Mouse (Mus musculus) hindbrain, postnatal 0 days (tissue): ENCODE data around the gene Dnaja1. TPM values are rescaled to one million over a fixed set of nuclear protein-coding genes. Genes with fewer than 3 reads are reported as not detected.

ENCODE experiments used
- ATAC-seq: fragments of 200-750 bp; cut with Nextera tagmentation; 2 replicates; pipeline ENCODE4 v1.8.0; 2017; ENCODE audit warnings: mild to moderate bottlenecking, moderate TSS enrichment, moderate library complexity
- DNase-seq: peaks from one replicate; pipeline ENCODE4 v3.0.0-alpha.2; 2015; ENCODE audit warnings: low spot score
- H3K27ac ChIP-seq: fragments of 300-500 bp; sonication (generic); 2 replicates; pipeline ENCODE4 v1.5.1; 2014; ENCODE audit warnings: mild to moderate bottlenecking
- H3K27me3 ChIP-seq: fragments of 300-500 bp; sonication (generic); 2 replicates; pipeline ENCODE4 v1.6.1; 2014; ENCODE audit warnings: low read length, mixed read lengths; ENCODE audit not compliant: insufficient read depth
- H3K36me3 ChIP-seq: fragments of 300-500 bp; sonication (generic); 2 replicates; pipeline ENCODE4 v1.6.1; 2014; ENCODE audit warnings: low read length, mixed read lengths; ENCODE audit not compliant: insufficient read depth
- H3K4me1 ChIP-seq: fragments of 300-500 bp; sonication (generic); 2 replicates; pipeline ENCODE4 v1.6.1; 2014; ENCODE audit warnings: antibody characterized with exemption, low read length, mixed read lengths; ENCODE audit not compliant: insufficient read depth
- H3K4me2 ChIP-seq: fragments of 300-500 bp; sonication (generic); 2 replicates; pipeline ENCODE4 v1.6.1; 2014; ENCODE audit warnings: low read depth, mild to moderate bottlenecking, low read length, moderate library complexity, mixed read lengths
- H3K4me3 ChIP-seq: fragments of 300-500 bp; sonication (generic); 2 replicates; pipeline ENCODE4 v1.5.1; 2014; ENCODE audit warnings: low read length
- H3K9ac ChIP-seq: fragments of 300-500 bp; sonication (generic); replicated peaks from 2 replicates; pipeline ENCODE4 v1.6.1; 2014; ENCODE audit warnings: mild to moderate bottlenecking, low read length, moderate library complexity, mixed read lengths
- H3K9me3 ChIP-seq: fragments of 300-500 bp; sonication (generic); 2 replicates; pipeline ENCODE4 v1.6.1; 2016; ENCODE audit warnings: low read length, mixed read lengths
- CTCF ChIP-seq: IDR thresholded peaks from 2 replicates; pipeline ENCODE4 v1.5.1; 2016; ENCODE audit warnings: antibody characterized with exemption, control low read depth, low read depth
- WGBS: fragments of 180-500 bp; shearing (Covaris S2); extraction: QIAGEN DNeasy Blood & Tissue Kit; methylation state at CpG from one replicate; pipeline ENCODE4 v1.1.7; 2014; 5-methylcytosine and 5-hydroxymethylcytosine counted together
- polyA plus RNA-seq: library from polyadenylated mRNA; unstranded; fragments of >200 nt; fragmentation: Nextera tagmentation; extraction: Ambion mirVana; gene quantifications from 2 replicates; pipeline ENCODE4 v1.2.1, GENCODE M21; 2015
- total RNA-seq: library from RNA; depleted of rRNA; stranded (reverse); fragments of >200 nt; gene quantifications from 2 replicates; pipeline ENCODE4 v1.2.3, GENCODE M21; 2014

The Dnaja1 gene
- total and polyA plus RNA-seq, 2 experiments from 2014 or later = 65.3 to 637 TPM

GRCm38 (mm10) chr4:40703710-40704275 lies 18.2 kb upstream of the Dnaja1 start:
- H3K9me3 ChIP-seq = no peaks in the 10 kb centered on the region
- DNase-seq (no peak), ATAC-seq (no peak)
- no peak for TF ChIP-seq CTCF
- H3K4me1 ChIP-seq = peaks cover 16% of the 10 kb centered on the region
- WGBS = 15% methylated on average over 9 of the region's 9 CpGs
- H3K9ac ChIP-seq = peak overlapping the region; percentile 56
- peak overlapping the region; percentile 70 for H3K4me3 ChIP-seq
- no peaks in the 10 kb centered on the region for H3K27me3 ChIP-seq
- peak overlapping the region; percentile 68 for H3K4me2 ChIP-seq
- H3K27ac ChIP-seq = peak overlapping the region; percentile 97
- H3K36me3 ChIP-seq = no peaks in the 10 kb centered on the region

GRCm38 (mm10) chr4:40717141-40717540 lies 4.8 kb upstream of the Dnaja1 start:
- WGBS = 95% methylated on average over 3 of the region's 3 CpGs
- no peaks in the 10 kb centered on the region for H3K9me3 ChIP-seq
- no peaks in the 10 kb centered on the region for H3K36me3 ChIP-seq
- H3K27me3 ChIP-seq = no peaks in the 10 kb centered on the region
- no peak for ATAC-seq
- H3K4me2 ChIP-seq = no peak overlapping the region
- H3K4me1 ChIP-seq = peaks cover 7% of the 10 kb centered on the region
- no peak overlapping the region for H3K9ac ChIP-seq
- H3K4me3 ChIP-seq = no peak overlapping the region
- TF ChIP-seq CTCF = no peak
- no peak overlapping the region for H3K27ac ChIP-seq
- DNase-seq = no peak

GRCm38 (mm10) chr4:40720910-40721309 lies 1.0 kb upstream of the Dnaja1 start:
- Histone ChIP-seq H3K27ac (peak overlapping the region; percentile 100; the same call in 1 of the 2 replicates), H3K4me1 (peaks cover 12% of the 10 kb centered on the region), H3K4me3 (no peak overlapping the region), H3K36me3 (no peaks in the 10 kb centered on the region), H3K9ac (peak overlapping the region; percentile 99; the same call in 1 of the 2 replicates), H3K9me3 (no peaks in the 10 kb centered on the region), H3K27me3 (no peaks in the 10 kb centered on the region), H3K4me2 (peak overlapping the region; percentile 78; the same call in 1 of the 2 replicates)
- ATAC-seq (no peak), DNase-seq (no peak)
- TF ChIP-seq CTCF = no peak
- 92% methylated on average over 8 of the region's 8 CpGs for WGBS

GRCm38 (mm10) chr4:40722687-40723460 lies 924 bp downstream of the Dnaja1 start:
- H3K27ac ChIP-seq = peak overlapping the region; percentile 100
- peak overlapping the region; percentile 89 for H3K4me3 ChIP-seq
- DNase-seq = peak; percentile 92
- H3K4me1 ChIP-seq = peaks cover 12% of the 10 kb centered on the region
- H3K4me2 ChIP-seq = peak overlapping the region; percentile 78
- ATAC-seq = peak; percentile 89
- under 1% methylated on average over 59 of the region's 62 CpGs for WGBS
- no peak for TF ChIP-seq CTCF
- peaks cover 14% of the 10 kb centered on the region; the same call in 1 of the 2 replicates for H3K36me3 ChIP-seq
- no peaks in the 10 kb centered on the region for H3K27me3 ChIP-seq
- H3K9ac ChIP-seq = peak overlapping the region; percentile 99
- no peaks in the 10 kb centered on the region for H3K9me3 ChIP-seq

GRCm38 (mm10) chr4:40725141-40725540 lies 3.2 kb downstream of the Dnaja1 start:
- H3K4me2 ChIP-seq = peak overlapping the region; percentile 78
- H3K4me3 ChIP-seq = no peak overlapping the region
- TF ChIP-seq CTCF = no peak
- no peak for DNase-seq
- no peak for ATAC-seq
- WGBS = 86% methylated on average over 7 of the region's 7 CpGs
- H3K27me3 ChIP-seq = no peaks in the 10 kb centered on the region
- H3K9me3 ChIP-seq = no peaks in the 10 kb centered on the region
- H3K27ac ChIP-seq = no peak overlapping the region
- H3K36me3 ChIP-seq = peaks cover 25% of the 10 kb centered on the region; the same call in 1 of the 2 replicates
- H3K4me1 ChIP-seq = peaks cover 12% of the 10 kb centered on the region
- no peak overlapping the region for H3K9ac ChIP-seq

- no peak overlapping the region for H3K9ac ChIP-seq
- peaks cover 28% of the 10 kb centered on the region; the same call in 1 of the 2 replicates for H3K36me3 ChIP-seq
- ATAC-seq (no peak), DNase-seq (no peak)
- H3K4me1 ChIP-seq = peaks cover 12% of the 10 kb centered on the region
- H3K27me3 ChIP-seq = no peaks in the 10 kb centered on the region
- H3K4me2 ChIP-seq = 0 out of 2 replicates have a peak overlapping the region, but pooled peaks have one; percentile 7
- no peak overlapping the region for H3K27ac ChIP-seq
- no peaks in the 10 kb centered on the region for H3K9me3 ChIP-seq
- TF ChIP-seq CTCF = no peak
- no peak overlapping the region for H3K4me3 ChIP-seq
Observed at GRCm38 (mm10) chr4:40725554-40725953, 3.6 kb downstream of the Dnaja1 start.
